Mouse (Mus musculus) kidney, embryonic 16.5 days (tissue): Measurements from ENCODE around the gene Jagn1. TPM values are rescaled to one million over a fixed set of nuclear protein-coding genes. Genes with fewer than 3 reads are reported as not detected.

Experiments
- ATAC-seq: fragments of 200-750 bp; cut with Nextera tagmentation; 2 replicates; pipeline ENCODE4 v1.8.0; 2017; ENCODE audit warnings: moderate TSS enrichment; ENCODE audit not compliant: low FRiP score, low TSS enrichment
- H3K27ac ChIP-seq: fragments of 300-500 bp; sonication (generic); 2 replicates; pipeline ENCODE4 v1.5.1; 2014; ENCODE audit warnings: low read length
- H3K27me3 ChIP-seq: fragments of 300-500 bp; sonication (generic); 2 replicates; pipeline ENCODE4 v1.6.1; 2014; ENCODE audit warnings: low read length, control low read depth, mixed read lengths; ENCODE audit not compliant: insufficient read depth
- H3K36me3 ChIP-seq: fragments of 300-500 bp; sonication (generic); 2 replicates; pipeline ENCODE4 v1.6.1; 2014; ENCODE audit warnings: low read length, control low read depth, mixed read lengths; ENCODE audit not compliant: insufficient read depth
- H3K4me1 ChIP-seq: fragments of 300-500 bp; sonication (generic); 2 replicates; pipeline ENCODE4 v1.6.1; 2014; ENCODE audit warnings: low read length, control low read depth, mixed read lengths; ENCODE audit not compliant: insufficient read depth
- H3K4me2 ChIP-seq: fragments of 300-500 bp; sonication (generic); replicated peaks from 2 replicates; pipeline ENCODE4 v1.6.1; 2014; ENCODE audit warnings: low read depth, low read length
- H3K4me3 ChIP-seq: fragments of 300-500 bp; sonication (generic); 2 replicates; pipeline ENCODE4 v1.5.1; 2014; ENCODE audit warnings: mild to moderate bottlenecking, low read length
- H3K9ac ChIP-seq: fragments of 300-500 bp; sonication (generic); replicated peaks from 2 replicates; pipeline ENCODE4 v1.6.1; 2014; ENCODE audit warnings: low read length
- H3K9me3 ChIP-seq: fragments of 300-500 bp; sonication (generic); 2 replicates; pipeline ENCODE4 v1.6.1; 2016; ENCODE audit warnings: low read length, control low read depth
- WGBS: fragments of 180-500 bp; shearing (Covaris S2); extraction: QIAGEN DNeasy Blood & Tissue Kit; methylation state at CpG from one replicate; pipeline ENCODE4 v1.1.7; 2014; 5-methylcytosine and 5-hydroxymethylcytosine counted together
- microRNA-seq: library from miRNA; unstranded; fragments of <30 nt; microRNA quantifications from one replicate; pipeline ENCODE4, GENCODE M21; 2016
- polyA plus RNA-seq: library from polyadenylated mRNA; unstranded; fragments of >200 nt; fragmentation: Nextera tagmentation; extraction: Ambion mirVana; gene quantifications from 2 replicates; pipeline ENCODE4 v1.2.1, GENCODE M21; 2015

Gene Jagn1
- polyA plus RNA-seq, 1 experiment from 2014 or later: 121 TPM

GRCm38 (mm10) chr6:113495071-113495675, 52.8 kb downstream of the Jagn1 start:
- Histone ChIP-seq H3K4me1 (peaks cover 5% of the 10 kb centered on the region; the same call in 1 of the 2 replicates), H3K9ac (0 out of 2 replicates have a peak overlapping the region, but pooled peaks have one; percentile 53), H3K4me3 (peak overlapping the region; percentile 42), H3K27me3 (peaks cover 13% of the 10 kb centered on the region; the same call in 1 of the 2 replicates), H3K9me3 (no peaks in the 10 kb centered on the region), H3K4me2 (peak overlapping the region; percentile 58), H3K36me3 (peaks cover 16% of the 10 kb centered on the region; the same call in 1 of the 2 replicates), H3K27ac (no peak overlapping the region)
- 0 out of 2 replicates have a peak, but pooled peaks have one; percentile 7 for ATAC-seq
- 44% methylated on average over 28 of the region's 28 CpGs for WGBS

Small RNA genes lying within 50 kb of the gene (microRNA-seq; reads per million reads assigned to microRNA genes)
- gene Gm24387: not detected

Other genes with a start within 250 kb of the Jagn1 start
- gene Lhfpl4, start 247.2 kb upstream of the Jagn1 start, polyA plus RNA-seq: 0.60 and 0.94 TPM in 2 replicates
- 35.5 and 37.0 TPM in 2 replicates for gene Mtmr14, start 204.7 kb upstream of the Jagn1 start, polyA plus RNA-seq
- gene Cpne9, start 160.3 kb upstream of the Jagn1 start, polyA plus RNA-seq: 0.09 TPM in 1 of 2 replicates, not detected in the other
- gene Brpf1, start 135.4 kb upstream of the Jagn1 start, polyA plus RNA-seq: 19.0 and 22.1 TPM in 2 replicates
- 17.4 and 19.4 TPM in 2 replicates for gene Ogg1, start 115.6 kb upstream of the Jagn1 start, polyA plus RNA-seq
- 110 and 117 TPM in 2 replicates for gene Camk1, start 98.6 kb upstream of the Jagn1 start, polyA plus RNA-seq
- gene Tada3, start 64.7 kb upstream of the Jagn1 start, polyA plus RNA-seq: 63.5 and 66.7 TPM in 2 replicates
- gene Arpc4, start 64.5 kb upstream of the Jagn1 start, polyA plus RNA-seq: 401 and 410 TPM in 2 replicates
- gene Ttll3, start 53.3 kb upstream of the Jagn1 start, polyA plus RNA-seq: 3.4 and 4.4 TPM in 2 replicates
- gene Rpusd3, start 23.2 kb upstream of the Jagn1 start, polyA plus RNA-seq: 31.5 and 31.7 TPM in 2 replicates
- not detected in 2 replicates for gene Cidec, start 6.8 kb upstream of the Jagn1 start, polyA plus RNA-seq
- 10.0 and 10.1 TPM in 2 replicates for gene Il17re, start 15.9 kb downstream of the Jagn1 start, polyA plus RNA-seq
- 18.2 and 31.0 TPM in 2 replicates for gene Il17rc, start 28.9 kb downstream of the Jagn1 start, polyA plus RNA-seq
- 43.4 and 45.8 TPM in 2 replicates for gene Creld1, start 40.7 kb downstream of the Jagn1 start, polyA plus RNA-seq
- 0.97 and 0.99 TPM in 2 replicates for gene Prrt3, start 59.4 kb downstream of the Jagn1 start, polyA plus RNA-seq
- 120 and 122 TPM in 2 replicates for gene Emc3, start 89.1 kb downstream of the Jagn1 start, polyA plus RNA-seq
- gene Fancd2, start 89.1 kb downstream of the Jagn1 start, polyA plus RNA-seq: 10.7 and 12.0 TPM in 2 replicates
- gene Fancd2os, start 158.1 kb downstream of the Jagn1 start, polyA plus RNA-seq: 0.68 and 1.1 TPM in 2 replicates
- 221 and 224 TPM in 2 replicates for gene Brk1, start 162.2 kb downstream of the Jagn1 start, polyA plus RNA-seq
- 34.0 and 40.7 TPM in 2 replicates for gene Vhl, start 181.4 kb downstream of the Jagn1 start, polyA plus RNA-seq
- 4.4 and 5.6 TPM in 2 replicates for gene Irak2, start 195.9 kb downstream of the Jagn1 start, polyA plus RNA-seq